Mouse (Mus musculus) neural tube, embryonic 14.5 days (tissue): ENCODE measurements around the gene Pikfyve. TPM values are rescaled to one million over a fixed set of nuclear protein-coding genes. Genes with fewer than 3 reads are reported as not detected.

Experiments used
- ATAC-seq: fragments of 200-750 bp; cut with Nextera tagmentation; 2 replicates; pipeline ENCODE4 v1.8.0; 2017; ENCODE audit warnings: low read depth, mild to moderate bottlenecking, moderate TSS enrichment, moderate library complexity
- H3K27ac ChIP-seq: fragments of 300-500 bp; sonication (generic); 2 replicates; pipeline ENCODE4 v1.5.1; 2014; ENCODE audit warnings: low read depth, mild to moderate bottlenecking, control low read depth, low read length, moderate library complexity, mixed read lengths
- H3K27me3 ChIP-seq: fragments of 300-500 bp; sonication (generic); 2 replicates; pipeline ENCODE4 v1.6.1; 2014; ENCODE audit warnings: low read length; ENCODE audit not compliant: control insufficient read depth, insufficient read depth
- H3K36me3 ChIP-seq: fragments of 300-500 bp; sonication (generic); 2 replicates; pipeline ENCODE4 v1.6.1; 2014; ENCODE audit warnings: low read length, mixed read lengths; ENCODE audit not compliant: control insufficient read depth, insufficient read depth
- H3K4me1 ChIP-seq: fragments of 300-500 bp; sonication (generic); 2 replicates; pipeline ENCODE4 v1.6.1; 2014; ENCODE audit warnings: low read length; ENCODE audit not compliant: control insufficient read depth, insufficient read depth
- H3K4me2 ChIP-seq: fragments of 300-500 bp; sonication (generic); 2 replicates; pipeline ENCODE4 v1.6.1; 2014; ENCODE audit warnings: mild to moderate bottlenecking, low read depth, low read length, control low read depth
- H3K4me3 ChIP-seq: fragments of 300-500 bp; sonication (generic); 2 replicates; pipeline ENCODE4 v1.5.1; 2014; ENCODE audit warnings: low read depth, low read length, control low read depth, mixed read lengths
- H3K9ac ChIP-seq: fragments of 300-500 bp; sonication (generic); replicated peaks from 2 replicates; pipeline ENCODE4 v1.6.1; 2014; ENCODE audit warnings: low read depth, mild to moderate bottlenecking, control low read depth, low read length, mixed read lengths
- H3K9me3 ChIP-seq: fragments of 300-500 bp; sonication (generic); 2 replicates; pipeline ENCODE4 v1.6.1; 2016; ENCODE audit warnings: low read length; ENCODE audit not compliant: control insufficient read depth
- WGBS: fragments of 180-500 bp; shearing (Covaris S2); extraction: QIAGEN DNeasy Blood & Tissue Kit; methylation state at CpG from one replicate; pipeline ENCODE4 v1.1.7; 2014; 5-methylcytosine and 5-hydroxymethylcytosine counted together
- polyA plus RNA-seq: library from polyadenylated mRNA; unstranded; fragments of >200 nt; fragmentation: Nextera tagmentation; extraction: Ambion mirVana; gene quantifications from 2 replicates; pipeline ENCODE4 v1.2.1, GENCODE M21; 2014

Pikfyve gene
- polyA plus RNA-seq, 1 experiment from 2014 or later, result 22.3 TPM

GRCm38 (mm10) chr1:65167496-65167895 lies 19.0 kb upstream of the Pikfyve start:
- Histone ChIP-seq H3K4me2 (no peak overlapping the region), H3K36me3 (peaks cover 77% of the 10 kb centered on the region), H3K9ac (no peak overlapping the region), H3K27ac (no peak overlapping the region), H3K27me3 (no peaks in the 10 kb centered on the region), H3K4me3 (no peak overlapping the region), H3K9me3 (no peaks in the 10 kb centered on the region), H3K4me1 (no peaks in the 10 kb centered on the region)
- 85% methylated on average over 1 of the region's 1 CpGs for WGBS
- no peak for ATAC-seq

GRCm38 (mm10) chr1:65169536-65169935 lies 16.9 kb upstream of the Pikfyve start:
- no peak overlapping the region for H3K4me3 ChIP-seq
- no peaks in the 10 kb centered on the region for H3K9me3 ChIP-seq
- peaks cover 67% of the 10 kb centered on the region for H3K36me3 ChIP-seq
- no peaks in the 10 kb centered on the region for H3K4me1 ChIP-seq
- no peak overlapping the region for H3K27ac ChIP-seq
- H3K9ac ChIP-seq, result no peak overlapping the region
- H3K4me2 ChIP-seq, result no peak overlapping the region
- WGBS, result 95% methylated on average over 7 of the region's 7 CpGs
- ATAC-seq, result no peak
- H3K27me3 ChIP-seq, result no peaks in the 10 kb centered on the region

- Histone ChIP-seq H3K36me3 (peaks cover 64% of the 10 kb centered on the region), H3K9me3 (no peaks in the 10 kb centered on the region), H3K27me3 (no peaks in the 10 kb centered on the region), H3K9ac (no peak overlapping the region), H3K4me3 (no peak overlapping the region), H3K4me1 (no peaks in the 10 kb centered on the region), H3K4me2 (no peak overlapping the region), H3K27ac (no peak overlapping the region)
- 88% methylated on average over 5 of the region's 5 CpGs for WGBS
- ATAC-seq, result no peak
Measured at GRCm38 (mm10) chr1:65169947-65170346, 16.5 kb upstream of the Pikfyve start.

GRCm38 (mm10) chr1:65171579-65171978 lies 14.9 kb upstream of the Pikfyve start:
- H3K9ac ChIP-seq, result no peak overlapping the region
- no peaks in the 10 kb centered on the region for H3K27me3 ChIP-seq
- no peak overlapping the region for H3K27ac ChIP-seq
- peaks cover 11% of the 10 kb centered on the region for H3K4me1 ChIP-seq
- WGBS, result 82% methylated on average over 4 of the region's 4 CpGs
- peaks cover 48% of the 10 kb centered on the region for H3K36me3 ChIP-seq
- no peak overlapping the region for H3K4me3 ChIP-seq
- ATAC-seq, result no peak
- H3K4me2 ChIP-seq, result no peak overlapping the region
- H3K9me3 ChIP-seq, result no peaks in the 10 kb centered on the region

GRCm38 (mm10) chr1:65173716-65174115 lies 12.8 kb upstream of the Pikfyve start:
- Histone ChIP-seq H3K36me3 (peaks cover 35% of the 10 kb centered on the region), H3K9ac (no peak overlapping the region), H3K9me3 (no peaks in the 10 kb centered on the region), H3K4me3 (no peak overlapping the region), H3K27ac (no peak overlapping the region), H3K27me3 (peaks cover 3% of the 10 kb centered on the region; the same call in 1 of the 2 replicates), H3K4me2 (no peak overlapping the region), H3K4me1 (peaks cover 22% of the 10 kb centered on the region)
- WGBS, result 98% methylated on average over 2 of the region's 2 CpGs
- ATAC-seq, result no peak

- ATAC-seq, result no peak
- H3K4me2 ChIP-seq, result no peak overlapping the region
- H3K4me1 ChIP-seq, result peaks cover 22% of the 10 kb centered on the region
- peaks cover 17% of the 10 kb centered on the region for H3K36me3 ChIP-seq
- 86% methylated on average over 4 of the region's 4 CpGs for WGBS
- H3K9ac ChIP-seq, result no peak overlapping the region
- H3K9me3 ChIP-seq, result no peaks in the 10 kb centered on the region
- H3K27ac ChIP-seq, result no peak overlapping the region
- H3K27me3 ChIP-seq, result peaks cover 3% of the 10 kb centered on the region; the same call in 1 of the 2 replicates
- no peak overlapping the region for H3K4me3 ChIP-seq
Measured at GRCm38 (mm10) chr1:65176171-65176570, 10.3 kb upstream of the Pikfyve start.

GRCm38 (mm10) chr1:65176912-65177311 lies 9.6 kb upstream of the Pikfyve start:
- Histone ChIP-seq H3K4me3 (no peak overlapping the region), H3K9ac (no peak overlapping the region), H3K4me1 (peaks cover 22% of the 10 kb centered on the region), H3K36me3 (peaks cover 13% of the 10 kb centered on the region), H3K4me2 (no peak overlapping the region; the same call in 1 of the 2 replicates), H3K27me3 (peaks cover 3% of the 10 kb centered on the region; the same call in 1 of the 2 replicates), H3K27ac (no peak overlapping the region), H3K9me3 (no peaks in the 10 kb centered on the region)
- WGBS, result 84% methylated on average over 5 of the region's 5 CpGs
- ATAC-seq, result no peak

GRCm38 (mm10) chr1:65177452-65177851 lies 9.0 kb upstream of the Pikfyve start:
- H3K27ac ChIP-seq, result no peak overlapping the region
- no peak for ATAC-seq

GRCm38 (mm10) chr1:65178126-65178901 lies 8.2 kb upstream of the Pikfyve start:
- peaks cover 6% of the 10 kb centered on the region; the same call in 1 of the 2 replicates for H3K36me3 ChIP-seq
- peaks cover 22% of the 10 kb centered on the region for H3K4me1 ChIP-seq
- H3K27me3 ChIP-seq, result peaks cover 3% of the 10 kb centered on the region; the same call in 1 of the 2 replicates
- H3K9ac ChIP-seq, result peak overlapping the region; percentile 82
- WGBS, result 7% methylated on average over 27 of the region's 27 CpGs
- H3K4me3 ChIP-seq, result peak overlapping the region; percentile 85
- peak overlapping the region; percentile 98 for H3K27ac ChIP-seq
- H3K4me2 ChIP-seq, result peak overlapping the region; percentile 75
- peak; percentile 85 for ATAC-seq
- no peaks in the 10 kb centered on the region for H3K9me3 ChIP-seq

More at GRCm38 (mm10) chr1:65177452-65177851, 9.0 kb upstream of the Pikfyve start:
- WGBS, result 63% methylated on average over 3 of the region's 3 CpGs
- Histone ChIP-seq H3K27me3 (peaks cover 3% of the 10 kb centered on the region; the same call in 1 of the 2 replicates), H3K4me2 (peak overlapping the region; percentile 75), H3K4me3 (peak overlapping the region; percentile 85), H3K36me3 (peaks cover 10% of the 10 kb centered on the region), H3K9ac (no peak overlapping the region), H3K4me1 (peaks cover 22% of the 10 kb centered on the region), H3K9me3 (no peaks in the 10 kb centered on the region)
